Mouse (Mus musculus) neural tube, embryonic 14.5 days (tissue): ENCODE measurements around the gene Dclk1. TPM values are rescaled to one million over a fixed set of nuclear protein-coding genes. Genes with fewer than 3 reads are reported as not detected.

Experiments used
- ATAC-seq: fragments of 200-750 bp; cut with Nextera tagmentation; 2 replicates; pipeline ENCODE4 v1.8.0; 2017; ENCODE audit warnings: low read depth, mild to moderate bottlenecking, moderate TSS enrichment, moderate library complexity
- H3K27ac ChIP-seq: fragments of 300-500 bp; sonication (generic); 2 replicates; pipeline ENCODE4 v1.5.1; 2014; ENCODE audit warnings: low read depth, mild to moderate bottlenecking, control low read depth, low read length, moderate library complexity, mixed read lengths
- H3K27me3 ChIP-seq: fragments of 300-500 bp; sonication (generic); 2 replicates; pipeline ENCODE4 v1.6.1; 2014; ENCODE audit warnings: low read length; ENCODE audit not compliant: control insufficient read depth, insufficient read depth
- H3K36me3 ChIP-seq: fragments of 300-500 bp; sonication (generic); 2 replicates; pipeline ENCODE4 v1.6.1; 2014; ENCODE audit warnings: low read length, mixed read lengths; ENCODE audit not compliant: control insufficient read depth, insufficient read depth
- H3K4me1 ChIP-seq: fragments of 300-500 bp; sonication (generic); 2 replicates; pipeline ENCODE4 v1.6.1; 2014; ENCODE audit warnings: low read length; ENCODE audit not compliant: control insufficient read depth, insufficient read depth
- H3K4me2 ChIP-seq: fragments of 300-500 bp; sonication (generic); 2 replicates; pipeline ENCODE4 v1.6.1; 2014; ENCODE audit warnings: mild to moderate bottlenecking, low read depth, low read length, control low read depth
- H3K4me3 ChIP-seq: fragments of 300-500 bp; sonication (generic); 2 replicates; pipeline ENCODE4 v1.5.1; 2014; ENCODE audit warnings: low read depth, low read length, control low read depth, mixed read lengths
- H3K9ac ChIP-seq: fragments of 300-500 bp; sonication (generic); replicated peaks from 2 replicates; pipeline ENCODE4 v1.6.1; 2014; ENCODE audit warnings: low read depth, mild to moderate bottlenecking, control low read depth, low read length, mixed read lengths
- H3K9me3 ChIP-seq: fragments of 300-500 bp; sonication (generic); 2 replicates; pipeline ENCODE4 v1.6.1; 2016; ENCODE audit warnings: low read length; ENCODE audit not compliant: control insufficient read depth
- WGBS: fragments of 180-500 bp; shearing (Covaris S2); extraction: QIAGEN DNeasy Blood & Tissue Kit; methylation state at CpG from one replicate; pipeline ENCODE4 v1.1.7; 2014; 5-methylcytosine and 5-hydroxymethylcytosine counted together
- polyA plus RNA-seq: library from polyadenylated mRNA; unstranded; fragments of >200 nt; fragmentation: Nextera tagmentation; extraction: Ambion mirVana; gene quantifications from 2 replicates; pipeline ENCODE4 v1.2.1, GENCODE M21; 2014

Gene Dclk1
- polyA plus RNA-seq, 1 experiment from 2014 or later: 297 TPM

DNA sequence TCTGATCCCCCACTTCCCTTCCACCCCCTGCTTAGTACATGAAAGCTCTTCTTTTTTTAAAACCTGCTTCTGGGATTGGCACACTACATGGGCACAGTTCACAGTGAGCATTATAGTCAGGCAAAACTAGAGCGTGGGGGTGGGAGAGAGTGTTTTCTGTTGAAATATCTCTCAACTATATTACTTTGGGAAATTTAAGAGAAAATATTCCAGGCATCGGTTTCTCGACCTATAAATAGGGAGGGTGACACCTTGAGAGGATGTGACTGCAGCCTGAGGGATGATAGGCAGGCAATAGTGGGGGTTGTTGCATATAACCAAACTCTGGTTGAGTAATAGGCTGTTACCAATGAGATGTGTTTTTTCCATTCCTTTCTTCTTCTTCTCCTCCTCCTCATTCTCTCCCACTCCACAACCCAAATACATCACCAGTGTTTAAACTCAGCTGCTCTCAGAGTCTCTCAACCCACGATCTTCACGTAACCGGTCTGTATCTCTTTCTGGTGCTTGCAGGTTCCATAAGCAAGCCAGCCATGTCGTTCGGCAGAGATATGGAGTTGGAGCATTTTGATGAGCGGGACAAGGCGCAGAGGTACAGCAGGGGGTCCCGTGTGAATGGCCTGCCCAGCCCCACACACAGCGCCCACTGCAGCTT lies 4.6 kb downstream of the Dclk1 start:
- H3K9ac ChIP-seq: no peak overlapping the region
- H3K27me3 ChIP-seq: no peaks in the 10 kb centered on the region
- peaks cover 41% of the 10 kb centered on the region for H3K4me1 ChIP-seq
- H3K27ac ChIP-seq: no peak overlapping the region
- H3K36me3 ChIP-seq: peaks cover 5% of the 10 kb centered on the region; the same call in 1 of the 2 replicates
- WGBS: 91% methylated on average over 12 of the region's 12 CpGs
- H3K4me3 ChIP-seq: no peak overlapping the region
- H3K9me3 ChIP-seq: no peaks in the 10 kb centered on the region
- no peak for ATAC-seq
- H3K4me2 ChIP-seq: no peak overlapping the region

DNA sequence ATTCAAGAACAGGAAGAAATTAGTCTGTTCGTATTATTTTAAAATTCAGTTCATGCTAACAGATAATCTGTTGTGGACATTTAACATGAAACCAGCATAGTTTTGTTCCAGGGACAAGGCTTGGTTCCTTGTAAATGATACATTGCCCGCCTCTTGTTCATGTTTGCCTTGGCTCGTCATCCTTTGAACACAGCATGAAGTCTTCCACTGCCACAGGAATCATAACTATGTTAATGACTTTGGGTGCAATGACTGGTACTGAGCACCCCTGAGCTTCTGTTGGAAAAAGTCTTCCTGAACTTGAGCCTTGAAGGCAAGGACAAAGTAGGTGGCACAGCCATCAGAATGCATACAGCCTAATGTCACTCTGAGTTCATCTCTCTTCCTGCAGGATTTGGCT lies 5.9 kb downstream of the Dclk1 start:
- no peaks in the 10 kb centered on the region for H3K9me3 ChIP-seq
- ATAC-seq: no peak
- WGBS: 80% methylated on average over 3 of the region's 3 CpGs
- H3K36me3 ChIP-seq: peaks cover 5% of the 10 kb centered on the region; the same call in 1 of the 2 replicates
- no peak overlapping the region for H3K4me2 ChIP-seq
- H3K27me3 ChIP-seq: no peaks in the 10 kb centered on the region
- H3K4me3 ChIP-seq: no peak overlapping the region
- peaks cover 37% of the 10 kb centered on the region for H3K4me1 ChIP-seq
- no peak overlapping the region for H3K27ac ChIP-seq
- H3K9ac ChIP-seq: no peak overlapping the region

DNA sequence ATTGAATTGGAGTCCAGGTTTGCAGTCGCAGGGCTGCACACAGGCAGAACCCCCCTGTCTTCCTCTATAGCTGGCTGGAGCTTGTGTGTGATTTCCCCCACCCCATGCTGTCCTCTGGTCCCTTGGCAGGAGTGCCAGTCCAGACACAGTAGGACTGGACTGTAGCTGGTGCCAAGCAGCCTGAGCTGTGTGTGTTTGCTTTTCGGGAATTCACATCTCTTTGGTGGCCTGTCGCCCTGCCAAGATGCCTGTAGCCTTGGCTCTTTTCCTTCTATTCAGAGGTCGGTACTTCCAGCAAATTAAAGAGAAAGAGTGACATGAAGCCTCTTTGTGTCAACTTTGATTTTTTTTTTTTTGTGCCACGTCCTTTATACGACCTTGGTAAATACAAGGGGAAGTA lies 6.3 kb downstream of the Dclk1 start:
- Histone ChIP-seq H3K27ac (no peak overlapping the region), H3K4me2 (no peak overlapping the region), H3K36me3 (peaks cover 5% of the 10 kb centered on the region; the same call in 1 of the 2 replicates), H3K4me1 (peaks cover 37% of the 10 kb centered on the region), H3K9me3 (no peaks in the 10 kb centered on the region), H3K4me3 (no peak overlapping the region), H3K27me3 (no peaks in the 10 kb centered on the region), H3K9ac (no peak overlapping the region)
- WGBS: 60% methylated on average over 6 of the region's 6 CpGs
- ATAC-seq: peak; percentile 77; the same call in 1 of the 2 replicates

DNA sequence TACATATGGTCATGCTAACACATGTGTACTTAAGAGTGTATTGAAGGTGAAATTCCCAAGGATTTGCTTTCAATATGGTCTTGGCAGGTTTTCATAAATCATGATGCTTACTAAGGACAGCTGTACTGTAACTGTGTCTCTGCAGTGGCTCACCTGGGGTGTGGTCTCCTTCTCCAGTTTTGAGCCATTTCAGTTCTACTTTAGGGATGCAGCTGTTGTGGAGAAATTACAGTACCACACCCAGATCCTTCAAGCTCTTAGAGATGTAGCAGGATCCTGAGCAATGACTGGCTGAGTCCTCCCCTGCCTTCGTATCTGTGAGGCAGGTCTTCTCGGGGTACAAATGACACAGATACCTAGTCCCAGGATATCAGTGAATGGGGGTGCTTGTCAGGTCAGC lies 8.5 kb downstream of the Dclk1 start:
- H3K36me3 ChIP-seq: peaks cover 5% of the 10 kb centered on the region; the same call in 1 of the 2 replicates
- H3K9me3 ChIP-seq: no peaks in the 10 kb centered on the region
- 0 out of 2 replicates have a peak, but pooled peaks cover 23% of the 10 kb centered on the region for H3K4me1 ChIP-seq
- WGBS: 83% methylated on average over 2 of the region's 2 CpGs
- no peak overlapping the region for H3K4me3 ChIP-seq
- no peak overlapping the region for H3K27ac ChIP-seq
- no peak overlapping the region for H3K4me2 ChIP-seq
- H3K27me3 ChIP-seq: no peaks in the 10 kb centered on the region
- no peak overlapping the region for H3K9ac ChIP-seq
- ATAC-seq: no peak

DNA sequence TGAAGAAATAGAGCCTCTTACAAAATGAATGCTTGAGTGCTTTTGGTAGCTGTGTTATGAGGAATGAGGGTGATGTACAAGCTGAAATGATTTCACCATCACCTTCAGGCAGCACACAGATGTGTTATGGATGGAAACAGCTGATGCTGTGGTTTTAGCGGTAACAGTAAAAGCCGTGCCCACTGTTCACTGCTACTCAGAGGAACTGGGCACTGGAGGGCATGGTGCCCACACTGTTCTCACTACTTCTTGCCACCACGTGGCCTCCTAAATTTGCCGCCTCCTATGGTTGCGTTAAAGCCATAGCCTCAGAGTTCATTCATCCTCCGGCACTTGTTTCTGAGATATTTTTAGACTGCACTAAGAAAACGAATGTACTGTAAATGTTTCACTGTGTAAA lies 18.0 kb downstream of the Dclk1 start:
- Histone ChIP-seq H3K36me3 (0 out of 2 replicates have a peak, but pooled peaks cover 4% of the 10 kb centered on the region), H3K27me3 (no peaks in the 10 kb centered on the region), H3K4me3 (no peak overlapping the region), H3K4me2 (no peak overlapping the region), H3K4me1 (no peaks in the 10 kb centered on the region), H3K9me3 (no peaks in the 10 kb centered on the region), H3K27ac (no peak overlapping the region), H3K9ac (no peak overlapping the region)
- ATAC-seq: no peak
- WGBS: 78% methylated on average over 7 of the region's 7 CpGs

DNA sequence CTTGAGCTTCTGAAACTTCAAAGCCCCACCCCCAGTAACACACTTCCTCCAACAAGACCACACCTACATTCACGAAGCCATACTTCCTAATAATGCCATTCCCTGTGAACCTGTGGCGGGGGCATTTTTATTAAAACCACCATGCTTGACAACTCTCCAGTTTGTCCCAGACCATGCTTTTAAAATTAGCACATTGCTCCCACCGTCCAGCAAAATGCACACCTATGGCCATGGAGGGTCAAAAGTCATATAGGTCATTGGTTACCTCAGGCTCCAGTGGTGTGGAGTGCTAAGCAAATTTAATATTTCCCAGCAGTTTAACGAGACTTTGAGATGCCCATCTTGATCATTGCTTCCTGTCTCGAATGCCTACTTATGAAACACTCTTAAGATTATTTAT lies 23.9 kb downstream of the Dclk1 start:
- Histone ChIP-seq H3K36me3 (no peaks in the 10 kb centered on the region), H3K27ac (no peak overlapping the region), H3K9ac (no peak overlapping the region), H3K9me3 (no peaks in the 10 kb centered on the region), H3K27me3 (no peaks in the 10 kb centered on the region), H3K4me3 (no peak overlapping the region), H3K4me1 (no peaks in the 10 kb centered on the region), H3K4me2 (no peak overlapping the region)
- ATAC-seq: no peak
- WGBS: 95% methylated on average over 5 of the region's 5 CpGs

DNA sequence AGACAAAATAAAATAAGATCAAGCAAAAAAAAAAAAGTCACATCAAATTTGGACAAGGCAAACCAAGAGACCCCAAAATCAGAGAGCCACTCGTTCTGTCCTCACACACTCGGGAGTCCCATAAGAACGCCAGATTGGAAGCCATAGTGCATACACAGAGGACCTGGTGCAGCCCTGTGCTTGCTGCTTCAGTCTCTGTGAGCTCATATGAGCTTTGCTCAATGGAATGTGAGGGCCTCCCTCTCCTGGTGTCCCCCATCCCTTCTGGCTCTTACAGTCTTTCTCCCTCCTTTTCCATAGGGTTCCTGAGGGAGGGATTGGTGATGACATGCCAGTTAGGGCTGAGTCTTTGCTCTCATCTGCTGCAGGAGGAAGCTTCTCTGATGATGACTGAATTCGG lies 27.6 kb downstream of the Dclk1 start:
- ATAC-seq: no peak
- no peaks in the 10 kb centered on the region for H3K4me1 ChIP-seq
- no peak overlapping the region for H3K9ac ChIP-seq
- no peaks in the 10 kb centered on the region for H3K9me3 ChIP-seq
- 84% methylated on average over 4 of the region's 4 CpGs for WGBS
- H3K27me3 ChIP-seq: no peaks in the 10 kb centered on the region
- H3K4me2 ChIP-seq: no peak overlapping the region
- H3K4me3 ChIP-seq: no peak overlapping the region
- no peak overlapping the region for H3K27ac ChIP-seq
- H3K36me3 ChIP-seq: no peaks in the 10 kb centered on the region

DNA sequence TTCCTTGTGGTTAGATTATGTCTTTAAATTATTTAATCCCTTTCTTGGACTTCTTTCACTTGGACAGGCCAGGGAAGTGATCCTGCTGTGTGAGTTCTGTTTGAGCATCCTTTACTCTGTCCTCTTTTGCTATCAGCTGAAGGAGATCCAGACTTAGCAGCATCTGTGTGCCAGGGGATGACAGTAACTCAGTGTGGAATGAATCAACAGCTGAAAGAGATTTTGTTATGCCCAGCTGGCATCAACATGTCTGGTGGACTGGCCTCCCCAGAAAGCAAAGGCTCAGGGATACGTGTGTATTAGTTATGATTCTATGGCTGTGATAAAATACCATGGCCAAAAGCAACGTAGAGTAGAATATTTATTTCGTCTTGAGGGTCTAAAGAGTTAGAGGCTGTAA lies 28.2 kb downstream of the Dclk1 start:
- Histone ChIP-seq H3K4me1 (no peaks in the 10 kb centered on the region), H3K27me3 (no peaks in the 10 kb centered on the region), H3K27ac (no peak overlapping the region), H3K36me3 (no peaks in the 10 kb centered on the region), H3K4me2 (no peak overlapping the region), H3K9me3 (no peaks in the 10 kb centered on the region), H3K9ac (no peak overlapping the region), H3K4me3 (no peak overlapping the region)
- WGBS: 58% methylated on average over 3 of the region's 3 CpGs
- no peak for ATAC-seq

DNA sequence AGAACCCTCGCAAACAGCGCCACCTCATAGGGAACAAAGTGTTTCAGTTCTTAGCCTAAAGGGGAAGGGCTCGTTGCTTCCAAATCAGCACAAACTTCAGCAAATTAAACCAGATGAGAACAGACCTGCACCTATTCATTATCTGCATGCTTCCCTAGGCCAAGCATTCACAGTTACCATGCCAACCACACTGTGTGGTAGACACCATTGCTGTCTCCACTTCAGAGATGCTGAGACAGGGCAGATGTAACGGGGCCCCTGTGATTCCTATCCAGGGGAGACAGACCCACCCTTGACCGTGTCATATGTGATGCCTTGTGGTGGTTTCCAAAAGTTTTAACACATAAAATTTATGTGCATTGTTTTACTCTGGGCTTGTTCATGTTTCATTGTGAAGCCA lies 28.8 kb downstream of the Dclk1 start:
- 0 out of 2 replicates have a peak, but pooled peaks have one; percentile 46 for ATAC-seq
- Histone ChIP-seq H3K4me1 (no peaks in the 10 kb centered on the region), H3K9me3 (no peaks in the 10 kb centered on the region), H3K9ac (no peak overlapping the region), H3K27me3 (no peaks in the 10 kb centered on the region), H3K27ac (no peak overlapping the region), H3K36me3 (no peaks in the 10 kb centered on the region), H3K4me2 (no peak overlapping the region), H3K4me3 (no peak overlapping the region)
- WGBS: 32% methylated on average over 5 of the region's 5 CpGs
